Mouse (Mus musculus) kidney, adult 8-10 months (tissue): ENCODE measurements around the gene Map3k5.

ENCODE experiments used
- DNase-seq, 2 experiments: peaks; one replicate each; pipeline ENCODE4 v3.0.0; 2022

The Map3k5 gene

GRCm38 (mm10) chr10:20010018-20010417, 75.7 kb downstream of the Map3k5 start:
- DNase-seq: no peak

- no peak for DNase-seq
These were observed 84.1 kb downstream of the Map3k5 start for GRCm38 (mm10) chr10:20018406-20018805.

- no peak for DNase-seq
These were observed 84.5 kb downstream of the Map3k5 start for GRCm38 (mm10) chr10:20018806-20019205.

- no peak for DNase-seq
These were observed 87.0 kb downstream of the Map3k5 start for GRCm38 (mm10) chr10:20021256-20021655.

GRCm38 (mm10) chr10:20021670-20022468, 87.6 kb downstream of the Map3k5 start:
- DNase-seq: no peak

- no peak for DNase-seq
These were observed 88.5 kb downstream of the Map3k5 start for GRCm38 (mm10) chr10:20022608-20023340.

GRCm38 (mm10) chr10:20023524-20023923, 89.3 kb downstream of the Map3k5 start:
- no peak for DNase-seq

- DNase-seq: no peak
These were observed 90.6 kb downstream of the Map3k5 start for GRCm38 (mm10) chr10:20024891-20025290.

GRCm38 (mm10) chr10:20025781-20026520, 91.7 kb downstream of the Map3k5 start:
- DNase-seq: no peak

- DNase-seq: no peak
These were observed 96.4 kb downstream of the Map3k5 start for GRCm38 (mm10) chr10:20030703-20031102.

GRCm38 (mm10) chr10:20031936-20032335, 97.7 kb downstream of the Map3k5 start:
- peak; percentile 95 for DNase-seq

- no peak for DNase-seq
These were observed 102.1 kb downstream of the Map3k5 start for GRCm38 (mm10) chr10:20036375-20036774.

GRCm38 (mm10) chr10:20036846-20037245, 102.6 kb downstream of the Map3k5 start:
- no peak for DNase-seq

- no peak for DNase-seq
These were observed 105.3 kb downstream of the Map3k5 start for GRCm38 (mm10) chr10:20039531-20039930.

GRCm38 (mm10) chr10:20040116-20040515, 105.8 kb downstream of the Map3k5 start:
- DNase-seq: peak; percentile 70 to 77

GRCm38 (mm10) chr10:20040677-20041076, 106.4 kb downstream of the Map3k5 start:
- DNase-seq: no peak

GRCm38 (mm10) chr10:20042081-20042480, 107.8 kb downstream of the Map3k5 start:
- DNase-seq: no peak

- DNase-seq: no peak
These were observed 109.8 kb downstream of the Map3k5 start for GRCm38 (mm10) chr10:20044051-20044450.

GRCm38 (mm10) chr10:20045733-20046495, 111.6 kb downstream of the Map3k5 start:
- DNase-seq: peak; percentile 82 to 96

- DNase-seq: peak; percentile 76
These were observed 122.8 kb downstream of the Map3k5 start for GRCm38 (mm10) chr10:20056859-20057644.

- DNase-seq: no peak
These were observed 123.8 kb downstream of the Map3k5 start for GRCm38 (mm10) chr10:20058031-20058430.

- DNase-seq: no peak
These were observed 124.6 kb downstream of the Map3k5 start for GRCm38 (mm10) chr10:20058841-20059240.
